Comparison of ENCODE assay signal across 8 mouse cellular contexts in genomic region chr1:87111719-87112354, GRCm38 (mm10). TPM values are rescaled to one million over a fixed set of nuclear protein-coding genes. Genes with fewer than 3 reads are reported as not detected.
DNase-seq lines count a peak whose midpoint lies in the region; ATAC-seq and TF ChIP-seq lines count a peak whose summit lies in the region.
"Had no signal": no experiment of that assay in that cellular context is flagged by ENCODE, and none has a peak within 500 bp of the region (broad histone marks: within the 10 kb centered on the region; RNA-seq: fewer than 3 reads in every experiment).

No protein-coding gene starts in this region.

- no peak overlapping the region for H3ac ChIP-seq in C2C12 (ENCODE audit: control insufficient read depth, insufficient read length, low read depth)

- no peak for ATAC-seq in kidney, embryonic 15.5 days (replicated peaks; ENCODE audit: low FRiP score)
- no peak for ATAC-seq in hindbrain, embryonic 12.5 days (ENCODE audit: low FRiP score)

- WGBS in kidney, embryonic 15.5 days, result 43% methylated on average over 9 of the region's 9 CpGs
- WGBS in hindbrain, embryonic 12.5 days, result 36% methylated on average over 9 of the region's 9 CpGs

- H3K4me1 ChIP-seq in kidney, embryonic 15.5 days, result no peaks in the 10 kb centered on the region
- H3K4me1 ChIP-seq in hindbrain, embryonic 12.5 days, result no peaks in the 10 kb centered on the region
- H3K4me1 ChIP-seq: embryonic facial prominence, embryonic 13.5 days had no signal

- no peaks in the 10 kb centered on the region for H3K36me3 ChIP-seq in kidney, embryonic 15.5 days
- H3K36me3 ChIP-seq in C2C12 (ENCODE audit: control insufficient read depth, insufficient read depth), result no peaks in the 10 kb centered on the region
- H3K36me3 ChIP-seq in hindbrain, embryonic 12.5 days, result no peaks in the 10 kb centered on the region
- H3K36me3 ChIP-seq: embryonic facial prominence, embryonic 13.5 days had no signal

- H3K9ac ChIP-seq in kidney, embryonic 15.5 days, result no peak overlapping the region
- no peak overlapping the region for H3K9ac ChIP-seq in hindbrain, embryonic 12.5 days
- H3K9ac ChIP-seq: embryonic facial prominence, embryonic 13.5 days had no signal

- peak; percentile 13 for TF ChIP-seq CTCF in C2C12 (IDR thresholded peaks at IDR 0.05; ENCODE audit: control insufficient read depth, insufficient read depth, insufficient read length)

- no peaks in the 10 kb centered on the region for H3K27me3 ChIP-seq in kidney, embryonic 15.5 days
- H3K27me3 ChIP-seq in C2C12 (ENCODE audit: control insufficient read depth, insufficient read depth, insufficient read length), result no peaks in the 10 kb centered on the region
- H3K27me3 ChIP-seq in hindbrain, embryonic 12.5 days, result no peaks in the 10 kb centered on the region
- H3K27me3 ChIP-seq: embryonic facial prominence, embryonic 13.5 days had no signal

- H3K9me3 ChIP-seq in kidney, embryonic 15.5 days (replicated peaks), result no peaks in the 10 kb centered on the region
- no peaks in the 10 kb centered on the region for H3K9me3 ChIP-seq in hindbrain, embryonic 12.5 days (replicated peaks)
- H3K9me3 ChIP-seq: embryonic facial prominence, embryonic 13.5 days had no signal

- H3K79me2 ChIP-seq in C2C12 (ENCODE audit: control insufficient read depth, insufficient read depth), result no peaks in the 10 kb centered on the region

- no peak overlapping the region for H3K27ac ChIP-seq in kidney, embryonic 15.5 days
- H3K27ac ChIP-seq in hindbrain, embryonic 12.5 days, result no peak overlapping the region
- H3K27ac ChIP-seq: embryonic facial prominence, embryonic 13.5 days had no signal

- DNase-seq in kidney, adult 11 months, result peak; percentile 9
- peak; percentile 29 for DNase-seq in MEL-GATA-1-ER (ENCODE audit: extremely low read depth, low read depth)
- peak; percentile 19 for DNase-seq in forelimb bud, embryonic 11.5 days (ENCODE audit: low read depth, low spot score)
- peak; percentile 4 for DNase-seq in naive thymus-derived CD4-positive, alpha-beta T cell, adult 2 months (ENCODE audit: low read depth)

- no peaks in the 10 kb centered on the region for H3K79me3 ChIP-seq in C2C12 (ENCODE audit: low read depth)

- H3K4me3 ChIP-seq in kidney, embryonic 15.5 days (replicated peaks), result no peak overlapping the region
- H3K4me3 ChIP-seq in C2C12 (ENCODE audit: insufficient read depth, poor library complexity, severe bottlenecking), result no peak overlapping the region
- no peak overlapping the region for H3K4me3 ChIP-seq in hindbrain, embryonic 12.5 days
- H3K4me3 ChIP-seq: embryonic facial prominence, embryonic 13.5 days had no signal

- H3K4me2 ChIP-seq in kidney, embryonic 15.5 days, result no peak overlapping the region
- H3K4me2 ChIP-seq in hindbrain, embryonic 12.5 days (replicated peaks), result no peak overlapping the region
- H3K4me2 ChIP-seq: embryonic facial prominence, embryonic 13.5 days had no signal

TF ChIP-seq in C2C12, 6 proteins besides CTCF, POLR2A, EP300 and RAD21:
- TF ChIP-seq MYOD1 (IDR thresholded peaks at IDR 0.05; ENCODE audit: control insufficient read depth, insufficient read length, low read depth), result no peak

RNA-seq across cellular contexts. Expression of gene Alpi, which starts 10.4 kb away (rescaled TPM):
- not detected in 2 replicates for polyA plus RNA-seq in kidney, embryonic 15.5 days (2015; fragmentation: Nextera tagmentation; extraction: Ambion mirVana)
- polyA plus RNA-seq in C2C12 (2012; fragmentation: generic; extraction: Trizol), result not detected
- polyA plus RNA-seq in hindbrain, embryonic 12.5 days (2016; fragmentation: Nextera tagmentation; extraction: Ambion mirVana), result not detected in 2 replicates
- polyA plus RNA-seq: embryonic facial prominence, embryonic 13.5 days had no signal

RNA-seq across cellular contexts. Expression of gene Akp3, which starts 12.9 kb away (rescaled TPM):
- polyA plus RNA-seq in kidney, embryonic 15.5 days (2015; fragmentation: Nextera tagmentation; extraction: Ambion mirVana), result not detected in 2 replicates
- not detected for polyA plus RNA-seq in C2C12 (2012; fragmentation: generic; extraction: Trizol)
- polyA plus RNA-seq in hindbrain, embryonic 12.5 days (2016; fragmentation: Nextera tagmentation; extraction: Ambion mirVana), result not detected in 2 replicates
- polyA plus RNA-seq: embryonic facial prominence, embryonic 13.5 days had no signal

RNA-seq across cellular contexts. Expression of gene Alppl2, which starts 22.1 kb away (rescaled TPM):
- not detected in 2 replicates for polyA plus RNA-seq in kidney, embryonic 15.5 days (2015; fragmentation: Nextera tagmentation; extraction: Ambion mirVana)
- not detected for polyA plus RNA-seq in C2C12 (2012; fragmentation: generic; extraction: Trizol)
- polyA plus RNA-seq in hindbrain, embryonic 12.5 days (2016; fragmentation: Nextera tagmentation; extraction: Ambion mirVana), result not detected in 2 replicates
- polyA plus RNA-seq: embryonic facial prominence, embryonic 13.5 days had no signal

RNA-seq across cellular contexts. Expression of gene Ecel1, which starts 44.5 kb away (rescaled TPM):
- 1.3 and 3.8 TPM in 2 replicates for polyA plus RNA-seq in kidney, embryonic 15.5 days (2015; fragmentation: Nextera tagmentation; extraction: Ambion mirVana)
- 0.07 TPM for polyA plus RNA-seq in C2C12 (2012; fragmentation: generic; extraction: Trizol)
- 29.2 and 33.6 TPM in 2 replicates for polyA plus RNA-seq in hindbrain, embryonic 12.5 days (2016; fragmentation: Nextera tagmentation; extraction: Ambion mirVana)
